Comparison of ENCODE assay signal across 15 mouse cellular contexts in genomic region chr2:163710606-163711159, GRCm38 (mm10). TPM values are rescaled to one million over a fixed set of nuclear protein-coding genes. Genes with fewer than 3 reads are reported as not detected.
DNase-seq lines count a peak whose midpoint lies in the region; ATAC-seq and TF ChIP-seq lines count a peak whose summit lies in the region.
"Had no signal": no experiment of that assay in that cellular context is flagged by ENCODE, and none has a peak within 500 bp of the region (broad histone marks: within the 10 kb centered on the region; RNA-seq: fewer than 3 reads in every experiment).

No protein-coding gene starts in this region.

- H3K27me3 ChIP-seq in kidney, embryonic 15.5 days = no peaks in the 10 kb centered on the region
- H3K27me3 ChIP-seq in small intestine, adult 2 months (ENCODE audit: control insufficient read depth, insufficient read depth, low read length) = no peaks in the 10 kb centered on the region
- H3K27me3 ChIP-seq: hindbrain, embryonic 15.5 days; midbrain, embryonic 15.5 days; Patski had no signal

- H3K4me1 ChIP-seq in kidney, embryonic 15.5 days = peaks cover 29% of the 10 kb centered on the region
- H3K4me1 ChIP-seq in small intestine, adult 2 months (ENCODE audit: control insufficient read depth, insufficient read depth, insufficient read length, low read length) = peaks cover 15% of the 10 kb centered on the region
- H3K4me1 ChIP-seq: hindbrain, embryonic 15.5 days; midbrain, embryonic 15.5 days had no signal

- no peak overlapping the region for H3K9ac ChIP-seq in kidney, embryonic 15.5 days
- H3K9ac ChIP-seq: hindbrain, embryonic 15.5 days; midbrain, embryonic 15.5 days had no signal

- DNase-seq in kidney, postnatal 10 days = no peak
- peak; percentile 39 for DNase-seq in thymus, postnatal 4 days
- no peak for DNase-seq in thymus, adult 18-20 months
- peak; percentile 44 for DNase-seq in heart, postnatal 25 days (ENCODE audit: low spot score)
- DNase-seq in left cerebral cortex, adult 11 months (ENCODE audit: low spot score) = no peak
- no peak for DNase-seq in neural tube, embryonic 10.5 days (ENCODE audit: extremely low spot score, low spot score)
- DNase-seq: adrenal gland, postnatal 25 days; cerebellum, adult 2 months; layer of hippocampus, adult 9-11 months; spleen, adult 18-20 months had no signal

- intact Hi-C loops in heart, postnatal 25 days (cut with DNase I) = no loop called here

- H3K4me3 ChIP-seq in kidney, embryonic 15.5 days (replicated peaks) = no peak overlapping the region
- H3K4me3 ChIP-seq in small intestine, adult 2 months (ENCODE audit: low read depth, low read length) = no peak overlapping the region
- H3K4me3 ChIP-seq: hindbrain, embryonic 15.5 days; midbrain, embryonic 15.5 days had no signal

- TF ChIP-seq POLR2A in small intestine, adult 2 months (IDR thresholded peaks at IDR 0.05; ENCODE audit: low read depth, low read length) = no peak

- no peaks in the 10 kb centered on the region for H3K36me3 ChIP-seq in kidney, embryonic 15.5 days
- peaks cover 1% of the 10 kb centered on the region; the same call in 1 of the 2 replicates for H3K36me3 ChIP-seq in small intestine, adult 2 months (ENCODE audit: control insufficient read depth, insufficient read depth, low read length)
- H3K36me3 ChIP-seq: hindbrain, embryonic 15.5 days; midbrain, embryonic 15.5 days had no signal

- no peak overlapping the region for H3K4me2 ChIP-seq in kidney, embryonic 15.5 days
- H3K4me2 ChIP-seq: hindbrain, embryonic 15.5 days; midbrain, embryonic 15.5 days had no signal

- no peaks in the 10 kb centered on the region for H3K9me3 ChIP-seq in kidney, embryonic 15.5 days (replicated peaks)
- H3K9me3 ChIP-seq: hindbrain, embryonic 15.5 days; midbrain, embryonic 15.5 days had no signal

- no peak for TF ChIP-seq CTCF in small intestine, adult 2 months (IDR thresholded peaks at IDR 0.05; ENCODE audit: extremely low read depth, insufficient read length, insufficient replicate concordance, low read depth, low read length)

- 0 out of 2 replicates have a peak overlapping the region, but pooled peaks have one; percentile 32 for H3K27ac ChIP-seq in kidney, embryonic 15.5 days
- H3K27ac ChIP-seq in small intestine, adult 2 months (ENCODE audit: insufficient read depth, low read depth, low read length) = peak overlapping the region; percentile 31; the same call in 1 of the 2 replicates
- H3K27ac ChIP-seq: hindbrain, embryonic 15.5 days; midbrain, embryonic 15.5 days had no signal

- WGBS in kidney, embryonic 15.5 days = 68% methylated on average over 5 of the region's 5 CpGs
- 56% methylated on average over 5 of the region's 5 CpGs for WGBS in small intestine, adult 2 months

- ATAC-seq in kidney, embryonic 15.5 days (replicated peaks; ENCODE audit: low FRiP score) = no peak
- ATAC-seq: midbrain, embryonic 15.5 days; Patski had no signal

RNA-seq across cellular contexts. Expression of gene Ada, which starts 39.4 kb away (rescaled TPM):
- polyA plus RNA-seq in kidney, embryonic 15.5 days (2015; fragmentation: Nextera tagmentation; extraction: Ambion mirVana) = 9.5 and 11.8 TPM in 2 replicates
- total RNA-seq in heart, postnatal 25 days (2021) = under 1 TPM; 0.39 to 0.68 TPM
- polyA plus RNA-seq in small intestine, adult 2 months (2012; rRNA removed) = 414 and 869 TPM in 2 replicates

RNA-seq across cellular contexts. Expression of gene Pkig, which starts 52.5 kb away (rescaled TPM):
- polyA plus RNA-seq in kidney, embryonic 15.5 days (2015; fragmentation: Nextera tagmentation; extraction: Ambion mirVana) = 167 and 174 TPM in 2 replicates
- 100 to 1,000 TPM; 211 to 235 TPM for total RNA-seq in heart, postnatal 25 days (2021)
- 82.0 and 143 TPM in 2 replicates for polyA plus RNA-seq in small intestine, adult 2 months (2012; rRNA removed)

Comparison
In these comparisons a context has a peak if more than half of its experiments do, and no peak if none do; other contexts are left out.
1. DNase-seq: peak in thymus, postnatal 4 days (single experiment) and heart, postnatal 25 days (single experiment); none in kidney, postnatal 10 days (single experiment), thymus, adult 18-20 months (0 of 2), left cerebral cortex, adult 11 months (single experiment) and neural tube, embryonic 10.5 days (single experiment).
2. RNA of gene Ada, which starts 39.4 kb away (polyA plus RNA-seq): 414 to 869 TPM in small intestine, adult 2 months; 9.5 to 11.8 TPM in kidney, embryonic 15.5 days; every median in the first group is over 10 times any median in the second.